Mouse (Mus musculus) G1E (cell line): ENCODE measurements around the gene Ttc30a2.
"Not testable (repeated sequence)": the region's sequence is repeated elsewhere in the genome, so short reads cannot be mapped to it uniquely, and the experiment has no call there.

Source experiments
- CTCF ChIP-seq: IDR thresholded peaks from 2 replicates; pipeline ENCODE4 v1.5.1; 2012; ENCODE audit warnings: low read depth, low read length, inconsistent platforms, mixed read lengths
- GATA1 ChIP-seq: IDR thresholded peaks from 2 replicates; pipeline ENCODE4 v1.6.1; 2012; ENCODE audit warnings: borderline replicate concordance, low read length, inconsistent platforms, mixed read lengths
- POLR2AphosphoS5 ChIP-seq: IDR thresholded peaks from 2 replicates; pipeline ENCODE4 v1.6.1; 2012; ENCODE audit warnings: low read depth, low read length, inconsistent platforms; ENCODE audit not compliant: insufficient replicate concordance
- TAL1 ChIP-seq: conservative IDR thresholded peaks from 2 replicates; pipeline ENCODE4 v1.6.1; 2012; ENCODE audit warnings: low read depth, low read length, inconsistent platforms, mixed read lengths

DNA sequence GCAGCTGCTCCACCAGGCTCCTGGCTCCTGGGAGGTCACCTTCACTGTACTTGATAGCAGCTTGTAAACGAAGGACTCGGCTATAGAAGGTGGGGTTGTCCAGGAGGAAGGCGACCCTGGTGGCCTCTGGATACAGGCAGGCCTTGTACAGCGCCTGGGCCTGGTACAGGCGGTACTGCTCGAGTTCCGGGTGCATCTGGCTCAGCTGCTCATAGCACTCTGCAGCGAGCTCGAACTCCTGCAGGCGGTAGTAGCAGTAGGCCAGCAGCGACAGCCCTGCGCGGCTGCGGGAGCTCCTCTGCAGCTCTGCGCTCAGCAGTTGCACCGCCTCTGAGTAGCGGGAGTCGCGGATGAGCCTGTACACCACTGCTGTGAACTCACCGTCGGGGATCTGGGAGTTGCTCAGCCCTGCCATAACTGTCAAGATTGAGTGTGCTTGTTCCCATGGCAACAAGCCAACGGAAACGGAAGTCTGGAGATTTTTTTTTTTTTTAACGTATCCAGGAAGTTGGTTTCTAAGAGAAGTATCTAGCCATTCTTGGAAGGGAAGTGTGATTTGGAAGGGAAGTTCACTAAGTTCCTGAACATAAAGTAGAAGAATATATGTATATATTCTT, at the start of gene Ttc30a2:
- TF ChIP-seq CTCF, TAL1, GATA1, POLR2AphosphoS5: not testable (repeated sequence)
